Mouse (Mus musculus): Measurements from ENCODE around the gene Zfp57.

GRCm38 (mm10) chr17:36994528-36994927 lies 6.4 kb upstream of the Zfp57 start:
- TF ChIP-seq POLR2A (IDR thresholded peaks at IDR 0.05; ENCODE audit: borderline replicate concordance, low read depth, low read length) (no peak), CTCF (IDR thresholded peaks at IDR 0.05; ENCODE audit: low read depth, low read length) (no peak)
